Mouse (Mus musculus): ENCODE measurements around the gene Pex26. TPM values are rescaled to one million over a fixed set of nuclear protein-coding genes. Genes with fewer than 3 reads are reported as not detected.

Pex26 gene
- polyA plus RNA-seq, 1 experiment from 2014 or later: 16.1 TPM

DNA sequence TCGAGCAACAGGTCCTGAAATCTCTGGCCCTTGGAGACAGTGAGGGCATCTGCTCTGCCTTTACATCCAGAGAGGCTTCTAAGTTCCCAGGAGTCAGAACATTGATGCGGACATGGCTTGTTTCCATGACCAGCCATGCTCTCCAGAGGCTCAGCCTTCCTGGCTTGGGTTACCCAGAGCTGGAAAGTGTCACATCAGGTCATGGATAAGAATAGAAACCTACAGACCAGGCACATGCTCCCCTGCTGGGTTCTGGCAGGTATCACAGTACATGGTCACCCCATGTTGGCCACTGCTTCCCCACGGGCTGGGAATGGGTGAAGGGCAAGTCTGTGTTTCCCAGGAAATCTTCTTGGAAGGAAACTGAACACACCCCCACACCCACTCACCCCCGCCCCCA lies 35.9 kb downstream of the Pex26 start:
- H3K36me3 ChIP-seq (ENCODE audit: control insufficient read depth, insufficient read depth): no peaks in the 10 kb centered on the region
- H3K27me3 ChIP-seq (replicated peaks; ENCODE audit: control insufficient read depth, insufficient read depth, low read length): 0 out of 2 replicates have a peak, but pooled peaks cover 2% of the 10 kb centered on the region
- 87% methylated on average over 4 of the region's 4 CpGs for WGBS
- H3K9me3 ChIP-seq (ENCODE audit: control insufficient read depth, low read length): no peaks in the 10 kb centered on the region
- no peak overlapping the region for H3K27ac ChIP-seq (ENCODE audit: low read length)
- no peak overlapping the region for H3K9ac ChIP-seq (replicated peaks; ENCODE audit: low read depth, low read length)
- no peak overlapping the region for H3K4me2 ChIP-seq (ENCODE audit: low read length)
- H3K4me3 ChIP-seq (replicated peaks; ENCODE audit: low read length): no peak overlapping the region
- no peaks in the 10 kb centered on the region for H3K4me1 ChIP-seq (replicated peaks; ENCODE audit: control insufficient read depth, insufficient read depth, low read length)
- ATAC-seq: no peak

DNA sequence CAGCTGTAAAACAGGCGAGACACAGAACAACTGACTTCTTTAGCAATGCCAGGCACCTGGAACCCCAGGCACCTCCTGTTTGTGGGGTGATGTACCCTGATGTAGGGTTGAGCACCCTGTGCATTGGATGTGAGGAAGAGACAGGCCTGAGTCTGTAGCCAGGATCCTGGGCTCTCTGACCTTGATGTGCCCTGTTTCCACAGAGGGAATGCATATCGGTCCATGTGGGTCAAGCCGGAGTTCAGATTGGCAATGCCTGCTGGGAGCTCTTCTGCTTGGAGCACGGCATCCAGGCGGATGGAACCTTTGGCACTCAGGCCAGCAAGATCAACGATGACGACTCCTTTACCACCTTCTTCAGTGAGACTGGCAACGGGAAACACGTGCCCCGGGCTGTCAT lies 36.7 kb downstream of the Pex26 start:
- WGBS: 90% methylated on average over 10 of the region's 10 CpGs

DNA sequence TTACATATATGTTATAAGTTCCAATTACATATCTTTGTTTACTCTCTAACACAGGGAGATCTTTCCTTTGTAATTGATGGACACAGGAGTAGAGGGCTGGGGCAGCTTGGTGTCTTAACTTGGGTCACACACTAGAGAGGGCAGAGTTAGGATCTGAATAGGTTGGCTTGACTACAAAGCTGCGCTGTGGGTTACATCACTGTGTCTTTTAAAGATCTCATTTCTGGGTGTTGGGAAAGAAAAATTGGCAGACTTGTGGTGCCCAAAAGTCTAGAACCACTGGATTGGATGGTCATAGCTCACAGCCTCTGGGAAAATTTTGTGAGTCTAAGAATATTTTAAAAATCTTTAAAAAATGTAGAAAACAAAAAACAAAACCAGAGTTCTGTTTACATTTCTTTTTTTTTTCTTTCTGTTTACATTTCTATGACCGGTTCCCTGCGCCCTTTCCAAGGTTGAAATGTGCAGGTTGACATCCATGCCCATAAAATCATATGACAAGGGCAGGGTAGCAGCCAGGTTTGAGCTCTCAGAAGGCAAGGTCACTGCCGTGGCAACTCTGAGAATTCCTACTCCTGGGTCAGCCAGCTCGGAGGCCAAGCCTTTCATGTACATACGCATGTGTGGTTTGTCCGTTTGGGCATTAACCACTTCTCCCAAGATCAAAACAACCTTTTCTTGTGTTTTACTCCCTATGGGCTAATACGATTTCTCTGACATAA lies 38.6 kb downstream of the Pex26 start:
- H3K9me3 ChIP-seq (ENCODE audit: control insufficient read depth, low read length): no peaks in the 10 kb centered on the region
- H3K27me3 ChIP-seq (replicated peaks; ENCODE audit: control insufficient read depth, insufficient read depth, low read length): no peaks in the 10 kb centered on the region
- no peaks in the 10 kb centered on the region for H3K36me3 ChIP-seq (ENCODE audit: control insufficient read depth, insufficient read depth)
- no peak overlapping the region for H3K4me3 ChIP-seq (replicated peaks; ENCODE audit: low read length)
- H3K4me2 ChIP-seq (ENCODE audit: low read length): no peak overlapping the region
- WGBS: 89% methylated on average over 8 of the region's 8 CpGs
- no peak overlapping the region for H3K27ac ChIP-seq (ENCODE audit: low read length)
- ATAC-seq: no peak
- no peak overlapping the region for H3K9ac ChIP-seq (replicated peaks; ENCODE audit: low read depth, low read length)
- H3K4me1 ChIP-seq (replicated peaks; ENCODE audit: control insufficient read depth, insufficient read depth, low read length): no peaks in the 10 kb centered on the region

More for the DNA sequence above, 36.7 kb downstream of the Pex26 start:
- H3K36me3 ChIP-seq (ENCODE audit: control insufficient read depth, insufficient read depth): no peaks in the 10 kb centered on the region
- H3K27me3 ChIP-seq (replicated peaks; ENCODE audit: control insufficient read depth, insufficient read depth, low read length): 0 out of 2 replicates have a peak, but pooled peaks cover 2% of the 10 kb centered on the region
- no peak overlapping the region for H3K4me2 ChIP-seq (ENCODE audit: low read length)
- no peak for ATAC-seq
- no peaks in the 10 kb centered on the region for H3K4me1 ChIP-seq (replicated peaks; ENCODE audit: control insufficient read depth, insufficient read depth, low read length)
- H3K9ac ChIP-seq (replicated peaks; ENCODE audit: low read depth, low read length): no peak overlapping the region
- no peaks in the 10 kb centered on the region for H3K9me3 ChIP-seq (ENCODE audit: control insufficient read depth, low read length)
- H3K4me3 ChIP-seq (replicated peaks; ENCODE audit: low read length): no peak overlapping the region
- no peak overlapping the region for H3K27ac ChIP-seq (ENCODE audit: low read length)

DNA sequence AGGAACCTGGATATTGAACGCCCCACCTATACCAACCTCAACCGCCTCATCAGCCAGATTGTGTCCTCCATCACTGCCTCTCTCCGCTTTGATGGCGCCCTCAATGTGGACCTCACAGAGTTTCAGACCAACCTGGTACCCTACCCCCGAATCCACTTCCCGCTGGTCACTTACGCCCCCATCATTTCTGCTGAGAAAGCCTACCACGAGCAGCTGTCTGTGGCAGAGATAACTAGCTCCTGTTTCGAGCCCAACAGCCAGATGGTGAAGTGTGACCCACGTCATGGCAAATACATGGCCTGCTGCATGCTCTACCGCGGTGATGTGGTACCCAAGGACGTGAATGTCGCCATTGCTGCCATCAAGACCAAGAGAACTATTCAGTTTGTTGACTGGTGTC lies 39.5 kb downstream of the Pex26 start:
- H3K36me3 ChIP-seq (ENCODE audit: control insufficient read depth, insufficient read depth): no peaks in the 10 kb centered on the region
- H3K4me3 ChIP-seq (replicated peaks; ENCODE audit: low read length): no peak overlapping the region
- no peaks in the 10 kb centered on the region for H3K27me3 ChIP-seq (replicated peaks; ENCODE audit: control insufficient read depth, insufficient read depth, low read length)
- no peak overlapping the region for H3K9ac ChIP-seq (replicated peaks; ENCODE audit: low read depth, low read length)
- no peak overlapping the region for H3K27ac ChIP-seq (ENCODE audit: low read length)
- no peaks in the 10 kb centered on the region for H3K4me1 ChIP-seq (replicated peaks; ENCODE audit: control insufficient read depth, insufficient read depth, low read length)
- ATAC-seq: no peak
- H3K4me2 ChIP-seq (ENCODE audit: low read length): no peak overlapping the region
- no peaks in the 10 kb centered on the region for H3K9me3 ChIP-seq (ENCODE audit: control insufficient read depth, low read length)
- 94% methylated on average over 14 of the region's 14 CpGs for WGBS

DNA sequence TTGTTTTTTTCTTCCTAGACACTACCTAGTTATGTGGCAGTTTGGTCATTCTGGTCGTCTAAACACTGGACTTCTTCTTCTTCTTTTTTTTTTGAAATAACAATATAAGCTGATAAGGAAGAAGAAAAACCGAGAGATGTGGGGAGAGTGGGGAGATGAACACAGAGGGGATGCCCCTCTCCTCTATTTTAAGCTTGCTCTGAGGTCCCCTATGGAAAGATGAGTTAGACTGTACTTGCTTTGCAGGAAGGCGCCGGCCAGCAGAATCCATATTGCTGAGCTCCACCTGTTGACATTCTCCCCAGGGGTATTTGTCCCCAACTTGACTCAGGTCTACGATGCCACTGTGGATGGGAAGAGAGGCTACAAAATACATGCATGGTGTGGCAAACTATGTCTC lies 40.6 kb downstream of the Pex26 start:
- H3K4me1 ChIP-seq (replicated peaks; ENCODE audit: control insufficient read depth, insufficient read depth, low read length): no peaks in the 10 kb centered on the region
- H3K9me3 ChIP-seq (ENCODE audit: control insufficient read depth, low read length): no peaks in the 10 kb centered on the region
- no peaks in the 10 kb centered on the region for H3K27me3 ChIP-seq (replicated peaks; ENCODE audit: control insufficient read depth, insufficient read depth, low read length)
- no peak overlapping the region for H3K9ac ChIP-seq (replicated peaks; ENCODE audit: low read depth, low read length)
- 75% methylated on average over 5 of the region's 5 CpGs for WGBS
- H3K4me3 ChIP-seq (replicated peaks; ENCODE audit: low read length): no peak overlapping the region
- no peak for ATAC-seq
- H3K27ac ChIP-seq (ENCODE audit: low read length): no peak overlapping the region
- no peaks in the 10 kb centered on the region for H3K36me3 ChIP-seq (ENCODE audit: control insufficient read depth, insufficient read depth)
- no peak overlapping the region for H3K4me2 ChIP-seq (ENCODE audit: low read length)

DNA sequence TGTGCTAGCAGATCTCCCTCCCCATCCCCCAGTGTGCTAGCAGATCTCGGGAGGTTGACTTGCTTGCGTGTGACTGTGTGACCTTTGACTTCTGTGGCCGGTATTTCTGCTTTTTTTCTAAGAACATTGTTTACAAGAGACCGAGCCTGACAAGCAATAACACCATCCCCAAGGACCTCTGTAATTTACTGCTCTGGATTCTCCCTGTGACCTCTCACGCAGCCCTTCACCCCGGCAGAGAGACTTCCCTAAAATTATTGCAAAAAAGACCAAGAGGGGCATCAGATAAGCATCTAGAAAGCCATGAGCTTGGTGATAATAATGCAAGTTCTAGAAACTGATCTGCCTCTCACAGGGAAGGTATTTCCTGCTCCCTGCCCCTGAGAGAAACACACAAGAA lies 41.5 kb downstream of the Pex26 start:
- Histone ChIP-seq H3K36me3 (ENCODE audit: control insufficient read depth, insufficient read depth) (no peaks in the 10 kb centered on the region), H3K4me1 (replicated peaks; ENCODE audit: control insufficient read depth, insufficient read depth, low read length) (no peaks in the 10 kb centered on the region), H3K4me3 (replicated peaks; ENCODE audit: low read length) (no peak overlapping the region), H3K9me3 (ENCODE audit: control insufficient read depth, low read length) (no peaks in the 10 kb centered on the region), H3K27me3 (replicated peaks; ENCODE audit: control insufficient read depth, insufficient read depth, low read length) (no peaks in the 10 kb centered on the region), H3K27ac (ENCODE audit: low read length) (no peak overlapping the region), H3K4me2 (ENCODE audit: low read length) (no peak overlapping the region), H3K9ac (replicated peaks; ENCODE audit: low read depth, low read length) (no peak overlapping the region)
- 60% methylated on average over 6 of the region's 6 CpGs for WGBS
- no peak for ATAC-seq

DNA sequence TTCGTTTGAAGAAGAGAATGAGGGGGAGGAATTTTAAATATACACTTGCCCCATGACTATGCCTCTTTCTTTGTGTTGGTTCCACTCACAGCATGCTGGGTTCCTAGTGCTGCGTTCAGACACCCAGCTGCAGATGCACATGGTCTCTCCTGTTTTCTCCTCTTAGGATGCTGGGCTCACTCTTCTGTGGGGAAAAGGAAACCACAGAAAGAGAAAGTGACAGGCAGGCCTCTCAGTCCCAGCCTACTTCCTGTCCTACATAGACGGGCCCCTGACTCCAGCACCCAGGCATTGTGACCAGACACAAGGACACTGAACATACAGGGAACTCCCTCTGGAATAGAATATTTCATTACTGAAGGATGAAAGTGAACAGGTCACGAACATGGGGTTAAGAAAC lies 42.6 kb downstream of the Pex26 start:
- H3K4me1 ChIP-seq (replicated peaks; ENCODE audit: control insufficient read depth, insufficient read depth, low read length): no peaks in the 10 kb centered on the region
- no peak overlapping the region for H3K9ac ChIP-seq (replicated peaks; ENCODE audit: low read depth, low read length)
- H3K27me3 ChIP-seq (replicated peaks; ENCODE audit: control insufficient read depth, insufficient read depth, low read length): no peaks in the 10 kb centered on the region
- ATAC-seq: no peak
- H3K27ac ChIP-seq (ENCODE audit: low read length): no peak overlapping the region
- H3K9me3 ChIP-seq (ENCODE audit: control insufficient read depth, low read length): no peaks in the 10 kb centered on the region
- H3K36me3 ChIP-seq (ENCODE audit: control insufficient read depth, insufficient read depth): no peaks in the 10 kb centered on the region
- H3K4me2 ChIP-seq (ENCODE audit: low read length): no peak overlapping the region
- 67% methylated on average over 4 of the region's 4 CpGs for WGBS
- no peak overlapping the region for H3K4me3 ChIP-seq (replicated peaks; ENCODE audit: low read length)

DNA sequence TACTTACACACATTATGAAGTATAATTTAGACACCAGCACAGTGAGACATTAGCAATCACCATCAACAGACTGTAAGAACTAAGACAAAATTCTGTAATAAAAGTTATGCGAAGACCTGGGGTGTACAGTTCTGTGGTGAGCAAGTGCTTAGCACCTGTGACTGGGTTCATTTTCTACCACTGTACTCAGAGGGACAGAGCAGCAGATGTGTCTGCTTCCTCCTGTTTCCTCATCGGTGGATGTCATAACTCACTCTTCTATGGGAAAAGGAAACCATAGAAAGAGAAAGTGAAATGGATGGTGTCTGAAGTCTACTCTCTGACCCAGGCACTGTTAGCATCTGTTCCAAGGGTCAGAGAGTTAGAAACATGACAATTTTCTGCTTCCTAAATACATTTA lies 43.3 kb downstream of the Pex26 start:
- no peaks in the 10 kb centered on the region for H3K36me3 ChIP-seq (ENCODE audit: control insufficient read depth, insufficient read depth)
- no peak for ATAC-seq
- H3K4me1 ChIP-seq (replicated peaks; ENCODE audit: control insufficient read depth, insufficient read depth, low read length): no peaks in the 10 kb centered on the region
- no peaks in the 10 kb centered on the region for H3K27me3 ChIP-seq (replicated peaks; ENCODE audit: control insufficient read depth, insufficient read depth, low read length)
- WGBS: 98% methylated on average over 2 of the region's 2 CpGs
- no peak overlapping the region for H3K4me3 ChIP-seq (replicated peaks; ENCODE audit: low read length)
- no peaks in the 10 kb centered on the region for H3K9me3 ChIP-seq (ENCODE audit: control insufficient read depth, low read length)
- no peak overlapping the region for H3K27ac ChIP-seq (ENCODE audit: low read length)
- no peak overlapping the region for H3K4me2 ChIP-seq (ENCODE audit: low read length)
- H3K9ac ChIP-seq (replicated peaks; ENCODE audit: low read depth, low read length): no peak overlapping the region

DNA sequence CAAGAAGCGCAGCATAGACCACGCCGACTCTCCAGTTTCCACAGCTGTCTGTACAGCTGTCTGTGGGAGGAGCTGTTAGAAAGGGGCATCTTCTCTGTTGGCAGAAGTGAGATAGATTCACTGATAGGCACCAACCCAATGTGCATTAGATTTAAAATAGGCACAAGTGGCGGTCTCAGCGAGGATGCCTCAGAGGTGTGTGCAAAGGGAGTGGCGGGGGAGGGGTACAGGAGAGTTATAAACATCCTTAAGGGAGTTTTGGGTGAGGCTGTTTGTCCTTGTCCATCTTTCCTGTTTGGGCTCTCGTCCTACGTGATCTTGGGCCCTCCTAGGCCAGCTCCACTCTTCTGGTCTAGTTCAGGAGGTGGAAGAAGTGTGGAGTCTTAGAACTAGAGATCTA lies 45.0 kb downstream of the Pex26 start:
- no peak for ATAC-seq
- H3K27me3 ChIP-seq (replicated peaks; ENCODE audit: control insufficient read depth, insufficient read depth, low read length): no peaks in the 10 kb centered on the region
- 78% methylated on average over 8 of the region's 8 CpGs for WGBS

DNA sequence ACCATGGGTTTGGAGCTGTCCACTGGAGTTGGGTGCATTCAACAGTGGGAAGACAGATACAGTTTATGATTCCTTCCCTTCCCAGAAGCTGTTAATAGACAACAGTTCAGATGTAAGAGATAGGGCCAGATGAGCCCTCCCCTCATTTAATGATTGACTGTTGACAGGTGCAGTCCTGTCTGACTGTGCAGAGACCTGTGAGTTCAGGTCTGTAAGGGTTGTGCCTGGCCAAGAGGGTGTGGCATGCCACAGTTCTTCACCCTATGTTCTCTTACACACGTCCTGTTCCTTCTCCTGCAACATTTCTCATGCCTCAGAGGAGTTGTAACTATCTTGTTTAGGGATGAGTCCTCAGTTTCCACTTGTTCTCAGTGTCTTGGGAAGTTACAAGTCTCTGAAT lies 49.2 kb downstream of the Pex26 start:
- Histone ChIP-seq H3K9ac (replicated peaks; ENCODE audit: low read depth, low read length) (no peak overlapping the region), H3K27me3 (replicated peaks; ENCODE audit: control insufficient read depth, insufficient read depth, low read length) (no peaks in the 10 kb centered on the region), H3K4me3 (replicated peaks; ENCODE audit: low read length) (no peak overlapping the region), H3K4me2 (ENCODE audit: low read length) (no peak overlapping the region), H3K36me3 (ENCODE audit: control insufficient read depth, insufficient read depth) (no peaks in the 10 kb centered on the region), H3K9me3 (ENCODE audit: control insufficient read depth, low read length) (no peaks in the 10 kb centered on the region), H3K4me1 (replicated peaks; ENCODE audit: control insufficient read depth, insufficient read depth, low read length) (no peaks in the 10 kb centered on the region), H3K27ac (ENCODE audit: low read length) (no peak overlapping the region)
- no peak for ATAC-seq
- WGBS: 69% methylated on average over 1 of the region's 1 CpGs

More for the DNA sequence above, 45.0 kb downstream of the Pex26 start:
- H3K4me2 ChIP-seq (ENCODE audit: low read length): no peak overlapping the region
- H3K36me3 ChIP-seq (ENCODE audit: control insufficient read depth, insufficient read depth): no peaks in the 10 kb centered on the region
- H3K4me3 ChIP-seq (replicated peaks; ENCODE audit: low read length): no peak overlapping the region
- H3K4me1 ChIP-seq (replicated peaks; ENCODE audit: control insufficient read depth, insufficient read depth, low read length): no peaks in the 10 kb centered on the region
- H3K27ac ChIP-seq (ENCODE audit: low read length): no peak overlapping the region
- no peak overlapping the region for H3K9ac ChIP-seq (replicated peaks; ENCODE audit: low read depth, low read length)
- H3K9me3 ChIP-seq (ENCODE audit: control insufficient read depth, low read length): no peaks in the 10 kb centered on the region

All from forebrain, embryonic 16.5 days (tissue).